Mouse (Mus musculus) limb, embryonic 14.5 days (tissue): ENCODE results near the gene 4921517D22Rik. TPM values are rescaled to one million over a fixed set of nuclear protein-coding genes. Genes with fewer than 3 reads are reported as not detected.

Experiments
- ATAC-seq: fragments of 200-750 bp; cut with Nextera tagmentation; 2 replicates; pipeline ENCODE4 v1.8.0; 2017; ENCODE audit warnings: low read depth, moderate number of reproducible peaks, moderate TSS enrichment; ENCODE audit not compliant: low FRiP score
- DNase-seq: peaks from one replicate; pipeline ENCODE4 v3.0.0-alpha.2; 2015; ENCODE audit warnings: low spot score
- H3K27ac ChIP-seq: fragments of 300-500 bp; sonication (generic); replicated peaks from 2 replicates; pipeline ENCODE4 v1.5.1; 2014; ENCODE audit warnings: low read depth, mild to moderate bottlenecking, low read length, moderate library complexity, mixed read lengths
- H3K27me3 ChIP-seq: fragments of 300-500 bp; sonication (generic); 2 replicates; pipeline ENCODE4 v1.6.1; 2014; ENCODE audit warnings: low read length, mixed read lengths; ENCODE audit not compliant: control insufficient read depth, insufficient read depth
- H3K36me3 ChIP-seq: fragments of 300-500 bp; sonication (generic); 2 replicates; pipeline ENCODE4 v1.6.1; 2014; ENCODE audit warnings: mild to moderate bottlenecking, low read length, moderate library complexity, mixed read lengths; ENCODE audit not compliant: control insufficient read depth, insufficient read depth
- H3K4me1 ChIP-seq: fragments of 300-500 bp; sonication (generic); 2 replicates; pipeline ENCODE4 v1.6.1; 2014; ENCODE audit warnings: antibody characterized with exemption, low read length, mixed read lengths; ENCODE audit not compliant: control insufficient read depth, insufficient read depth
- H3K4me2 ChIP-seq: fragments of 300-500 bp; sonication (generic); replicated peaks from 2 replicates; pipeline ENCODE4 v1.6.1; 2014; ENCODE audit warnings: low read depth, mild to moderate bottlenecking, low read length, moderate library complexity; ENCODE audit not compliant: severe bottlenecking
- H3K4me3 ChIP-seq: fragments of 300-500 bp; sonication (generic); replicated peaks from 2 replicates; pipeline ENCODE4 v1.5.1; 2014; ENCODE audit warnings: low read length
- H3K9ac ChIP-seq: fragments of 300-500 bp; sonication (generic); 2 replicates; pipeline ENCODE4 v1.6.1; 2014; ENCODE audit warnings: mild to moderate bottlenecking, low read depth, low read length, moderate library complexity; ENCODE audit not compliant: severe bottlenecking
- H3K9me3 ChIP-seq: fragments of 300-500 bp; sonication (generic); 2 replicates; pipeline ENCODE4 v1.6.1; 2016; ENCODE audit warnings: low read length; ENCODE audit not compliant: control insufficient read depth
- POLR2A ChIP-seq: fragments of 200-500 bp; IDR thresholded peaks from 2 replicates; pipeline ENCODE4 v1.8.0; 2012; ENCODE audit warnings: inconsistent platforms, mild to moderate bottlenecking, moderate library complexity, borderline replicate concordance; ENCODE audit not compliant: insufficient read depth, insufficient read length; ENCODE audit errors: extremely low read depth
- WGBS: fragments of 180-500 bp; shearing (Covaris S2); extraction: QIAGEN DNeasy Blood & Tissue Kit; methylation state at CpG from one replicate; pipeline ENCODE4 v1.1.7; 2014; 5-methylcytosine and 5-hydroxymethylcytosine counted together
- polyA plus RNA-seq, 2 experiments: library from polyadenylated mRNA; depleted of rRNA in 1 of 2; stranded (reverse) in 1 of 2; unstranded in 1 of 2; fragments of >200 nt; fragmentation: Nextera tagmentation in 1 of 2; extraction: Ambion mirVana in 1 of 2; gene quantifications; 2 replicates each; pipeline versions ENCODE4 v1.2.1 to v1.2.3; 2012 to 2014

4921517D22Rik gene
- polyA plus RNA-seq, 2 experiments = not detected

DNA sequence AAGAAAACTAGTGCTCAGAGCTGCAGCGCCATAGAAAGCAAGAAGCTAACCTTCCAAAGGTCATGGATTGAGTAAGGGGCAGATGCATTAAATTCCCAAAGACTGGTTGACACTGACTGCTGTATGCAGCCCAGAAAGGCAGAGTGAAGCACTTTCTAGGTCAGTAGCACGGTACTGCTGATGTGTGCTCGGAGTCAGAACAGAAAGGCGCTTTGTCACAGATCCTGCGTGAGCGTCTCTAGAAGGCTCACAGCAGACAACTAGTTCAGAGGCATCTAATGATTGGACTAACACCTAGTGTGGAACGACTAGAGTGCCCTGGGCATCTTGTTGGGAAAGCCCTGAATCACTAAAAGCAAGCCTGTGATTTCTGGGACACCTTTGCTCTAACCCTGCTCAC lies 56.1 kb downstream of the 4921517D22Rik start:
- Histone ChIP-seq H3K36me3 (peaks cover 50% of the 10 kb centered on the region), H3K9me3 (no peaks in the 10 kb centered on the region), H3K4me3 (no peak overlapping the region), H3K27ac (no peak overlapping the region), H3K9ac (no peak overlapping the region), H3K4me2 (no peak overlapping the region), H3K27me3 (no peaks in the 10 kb centered on the region), H3K4me1 (no peaks in the 10 kb centered on the region)
- no peak for TF ChIP-seq POLR2A
- 90% methylated on average over 7 of the region's 7 CpGs for WGBS
- ATAC-seq = no peak
- no peak for DNase-seq

Other genes with a start within 250 kb of the 4921517D22Rik start
- 13.7 and 13.9 TPM in 2 replicates for gene Agtpbp1, start 108.9 kb downstream of the 4921517D22Rik start, polyA plus RNA-seq (2012; rRNA removed)
- 16.5 and 16.8 TPM in 2 replicates for gene Agtpbp1, start 108.9 kb downstream of the 4921517D22Rik start, polyA plus RNA-seq (2014; fragmentation: Nextera tagmentation; extraction: Ambion mirVana)
- 68.5 and 78.2 TPM in 2 replicates for gene Naa35, start 108.8 kb downstream of the 4921517D22Rik start, polyA plus RNA-seq (2012; rRNA removed)
- 88.8 and 91.6 TPM in 2 replicates for gene Naa35, start 108.8 kb downstream of the 4921517D22Rik start, polyA plus RNA-seq (2014; fragmentation: Nextera tagmentation; extraction: Ambion mirVana)
- 22.4 and 27.8 TPM in 2 replicates for gene Golm1, start 18.3 kb downstream of the 4921517D22Rik start, polyA plus RNA-seq (2012; rRNA removed)
- 43.2 and 45.8 TPM in 2 replicates for gene Golm1, start 18.3 kb downstream of the 4921517D22Rik start, polyA plus RNA-seq (2014; fragmentation: Nextera tagmentation; extraction: Ambion mirVana)
- gene Spata31d1a, start 16.2 kb upstream of the 4921517D22Rik start, polyA plus RNA-seq (2012; rRNA removed) = 0.01 TPM in 2 replicates
- gene Spata31d1a, start 16.2 kb upstream of the 4921517D22Rik start, polyA plus RNA-seq (2014; fragmentation: Nextera tagmentation; extraction: Ambion mirVana) = 0.06 TPM in 1 of 2 replicates, not detected in the other
- 0.04 TPM in 2 replicates for gene Spata31d1b, start 18.2 kb upstream of the 4921517D22Rik start, polyA plus RNA-seq (2012; rRNA removed)
- 0.08 TPM in 1 of 2 replicates, not detected in the other for gene Spata31d1b, start 18.2 kb upstream of the 4921517D22Rik start, polyA plus RNA-seq (2014; fragmentation: Nextera tagmentation; extraction: Ambion mirVana)
- 0.03 TPM in 2 replicates for gene Spata31d1d, start 37.6 kb upstream of the 4921517D22Rik start, polyA plus RNA-seq (2012; rRNA removed)
- not detected in 2 replicates for gene Spata31d1d, start 37.6 kb upstream of the 4921517D22Rik start, polyA plus RNA-seq (2014; fragmentation: Nextera tagmentation; extraction: Ambion mirVana)
- 0.05 TPM in 1 of 2 replicates, not detected in the other for gene 1700014D04Rik, start 52.6 kb upstream of the 4921517D22Rik start, polyA plus RNA-seq (2012; rRNA removed)
- gene 1700014D04Rik, start 52.6 kb upstream of the 4921517D22Rik start, polyA plus RNA-seq (2014; fragmentation: Nextera tagmentation; extraction: Ambion mirVana) = not detected in 2 replicates
- gene Isca1, start 75.7 kb upstream of the 4921517D22Rik start, polyA plus RNA-seq (2012; rRNA removed) = 94.7 and 108 TPM in 2 replicates
- gene Isca1, start 75.7 kb upstream of the 4921517D22Rik start, polyA plus RNA-seq (2014; fragmentation: Nextera tagmentation; extraction: Ambion mirVana) = 126 and 132 TPM in 2 replicates
- not detected in 2 replicates for gene Gm49354, start 88.1 kb upstream of the 4921517D22Rik start, polyA plus RNA-seq (2012; rRNA removed)
- gene Gm49354, start 88.1 kb upstream of the 4921517D22Rik start, polyA plus RNA-seq (2014; fragmentation: Nextera tagmentation; extraction: Ambion mirVana) = not detected in 2 replicates
- 32.5 and 39.9 TPM in 2 replicates for gene Tut7, start 129.0 kb upstream of the 4921517D22Rik start, polyA plus RNA-seq (2012; rRNA removed)
- 45.9 and 51.1 TPM in 2 replicates for gene Tut7, start 129.0 kb upstream of the 4921517D22Rik start, polyA plus RNA-seq (2014; fragmentation: Nextera tagmentation; extraction: Ambion mirVana)